Mouse (Mus musculus) spleen, adult 2 months (tissue): ENCODE data around the gene Pip5k1a. TPM values are rescaled to one million over a fixed set of nuclear protein-coding genes. Genes with fewer than 3 reads are reported as not detected.
A peak's percentile ranks its signal among the peaks of the same experiment; 100 is the strongest.

Source experiments
- DNase-seq, 2 experiments: peaks; one replicate each; pipeline versions ENCODE4 v3.0.0 to v3.0.0-alpha.2; 2012 to 2021; ENCODE audit warnings: low spot score in 2 of 2, low read depth in 1 of 2
- H3K27ac ChIP-seq: fragments of 200-500 bp; 2 replicates; pipeline ENCODE4 v1.5.1; 2012; ENCODE audit warnings: low read length, inconsistent platforms; ENCODE audit not compliant: insufficient read depth
- H3K27me3 ChIP-seq: fragments of 200-500 bp; 2 replicates; pipeline ENCODE4 v1.6.1; 2012; ENCODE audit warnings: mild to moderate bottlenecking, moderate library complexity, low read length, inconsistent platforms; ENCODE audit not compliant: control insufficient read depth, insufficient read depth
- H3K36me3 ChIP-seq: fragments of 200-500 bp; 2 replicates; pipeline ENCODE4 v1.6.1; 2012; ENCODE audit warnings: mild to moderate bottlenecking, low read length, inconsistent platforms; ENCODE audit not compliant: control insufficient read depth, insufficient read depth
- H3K4me1 ChIP-seq: fragments of 200-500 bp; 2 replicates; pipeline ENCODE4 v1.6.1; 2011; ENCODE audit warnings: inconsistent platforms; ENCODE audit not compliant: control insufficient read depth, insufficient read depth, insufficient read length
- H3K4me3 ChIP-seq: fragments of 200-500 bp; 2 replicates; pipeline ENCODE4 v1.5.1; 2011; ENCODE audit warnings: mild to moderate bottlenecking, inconsistent platforms; ENCODE audit not compliant: insufficient read depth, insufficient read length; ENCODE audit errors: extremely low read depth
- CTCF ChIP-seq: fragments of 200-500 bp; IDR thresholded peaks from 2 replicates; pipeline ENCODE4 v1.5.1; 2011; ENCODE audit warnings: mild to moderate bottlenecking, inconsistent platforms; ENCODE audit not compliant: insufficient read depth, insufficient read length, insufficient replicate concordance; ENCODE audit errors: extremely low read depth
- POLR2A ChIP-seq: fragments of 200-500 bp; IDR thresholded peaks from 2 replicates; pipeline ENCODE4 v1.6.1; 2011; ENCODE audit warnings: low read depth, low read length, inconsistent platforms
- WGBS: fragments of 180-500 bp; shearing (Covaris S2); methylation state at CpG from one replicate; pipeline ENCODE4 v1.1.7; 2018; 5-methylcytosine and 5-hydroxymethylcytosine counted together
- polyA plus RNA-seq: library from polyadenylated mRNA; depleted of rRNA; stranded (reverse); fragments of >200 nt; gene quantifications from 2 replicates; pipeline ENCODE4 v1.2.3, GENCODE M21; 2012

Gene Pip5k1a
- polyA plus RNA-seq, 1 experiment, result 14.1 TPM

- Histone ChIP-seq H3K4me3 (no peak overlapping the region), H3K36me3 (peaks cover 56% of the 10 kb centered on the region), H3K4me1 (no peaks in the 10 kb centered on the region), H3K27me3 (no peaks in the 10 kb centered on the region), H3K27ac (no peak overlapping the region)
- no peak for DNase-seq
- no peak for TF ChIP-seq CTCF
- no peak for TF ChIP-seq POLR2A
- WGBS, result 94% methylated on average over 4 of the region's 4 CpGs
Measured at GRCm38 (mm10) chr3:95063741-95064140, 43.0 kb downstream of the Pip5k1a start.

DNA sequence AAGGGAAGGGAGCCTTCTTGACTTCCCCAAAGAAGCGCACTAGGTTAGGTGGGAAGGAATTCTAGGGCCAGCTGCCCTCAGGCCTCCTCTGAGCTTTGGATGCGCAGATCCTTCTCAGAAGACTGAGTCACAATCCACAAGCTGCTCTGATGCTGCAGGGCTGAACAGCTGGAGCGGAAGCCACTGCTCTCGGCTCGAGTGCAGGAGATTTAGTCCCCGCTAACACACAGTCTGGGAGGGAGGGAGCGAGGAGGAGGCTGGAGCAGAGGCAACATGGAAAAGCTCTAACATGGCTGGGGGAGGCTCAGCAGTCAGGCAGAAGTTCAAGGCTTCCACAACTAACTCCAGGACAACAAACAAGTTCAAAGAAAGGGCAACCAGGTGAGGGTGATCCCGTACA is 48.7 kb downstream of the Pip5k1a start:
- Histone ChIP-seq H3K27me3 (no peaks in the 10 kb centered on the region), H3K4me1 (no peaks in the 10 kb centered on the region), H3K4me3 (no peak overlapping the region), H3K36me3 (peaks cover 27% of the 10 kb centered on the region), H3K27ac (no peak overlapping the region)
- WGBS, result 96% methylated on average over 8 of the region's 8 CpGs
- no peak for DNase-seq
- no peak for TF ChIP-seq POLR2A
- no peak for TF ChIP-seq CTCF

GRCm38 (mm10) chr3:95056275-95056674 is 50.5 kb downstream of the Pip5k1a start:
- no peaks in the 10 kb centered on the region for H3K27me3 ChIP-seq
- 81% methylated on average over 7 of the region's 7 CpGs for WGBS
- H3K4me3 ChIP-seq, result no peak overlapping the region
- DNase-seq, result no peak
- H3K4me1 ChIP-seq, result no peaks in the 10 kb centered on the region
- H3K36me3 ChIP-seq, result peaks cover 19% of the 10 kb centered on the region
- no peak for TF ChIP-seq POLR2A
- no peak for TF ChIP-seq CTCF
- no peak overlapping the region for H3K27ac ChIP-seq

- Histone ChIP-seq H3K4me1 (no peaks in the 10 kb centered on the region), H3K27ac (no peak overlapping the region), H3K36me3 (peaks cover 8% of the 10 kb centered on the region), H3K4me3 (no peak overlapping the region), H3K27me3 (no peaks in the 10 kb centered on the region)
- 52% methylated on average over 10 of the region's 10 CpGs for WGBS
- no peak for DNase-seq
- no peak for TF ChIP-seq CTCF
- TF ChIP-seq POLR2A, result no peak
Measured at GRCm38 (mm10) chr3:95054481-95055260, 52.1 kb downstream of the Pip5k1a start.

DNA sequence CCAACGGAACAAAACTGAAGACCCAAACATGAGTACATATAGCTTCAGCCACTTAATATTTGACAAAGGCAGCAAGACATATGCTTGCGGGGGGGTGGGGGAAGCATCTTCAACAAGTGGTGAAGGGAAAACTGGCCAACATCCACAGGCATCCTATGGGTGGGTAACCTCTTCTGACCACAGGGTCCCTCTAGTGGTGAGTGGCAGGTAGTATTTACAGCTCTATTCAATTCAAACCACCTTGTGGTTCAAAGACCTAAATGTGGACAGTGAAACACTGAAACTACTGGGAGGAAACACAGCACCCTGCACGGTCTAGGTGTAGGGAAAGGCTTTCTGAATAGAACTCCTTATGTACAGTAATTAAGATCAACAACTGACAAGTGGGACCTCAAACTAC is 53.0 kb downstream of the Pip5k1a start:
- no peak overlapping the region for H3K27ac ChIP-seq
- H3K27me3 ChIP-seq, result 0 out of 2 replicates have a peak, but pooled peaks cover 2% of the 10 kb centered on the region
- no peaks in the 10 kb centered on the region for H3K4me1 ChIP-seq
- WGBS, result 32% methylated on average over 3 of the region's 3 CpGs
- DNase-seq, result peak; percentile 31 to 47
- TF ChIP-seq POLR2A (no peak), CTCF (peak; percentile 42; the same call in 1 of the 2 replicates)
- H3K4me3 ChIP-seq, result no peak overlapping the region
- peaks cover under 1% of the 10 kb centered on the region for H3K36me3 ChIP-seq

DNA sequence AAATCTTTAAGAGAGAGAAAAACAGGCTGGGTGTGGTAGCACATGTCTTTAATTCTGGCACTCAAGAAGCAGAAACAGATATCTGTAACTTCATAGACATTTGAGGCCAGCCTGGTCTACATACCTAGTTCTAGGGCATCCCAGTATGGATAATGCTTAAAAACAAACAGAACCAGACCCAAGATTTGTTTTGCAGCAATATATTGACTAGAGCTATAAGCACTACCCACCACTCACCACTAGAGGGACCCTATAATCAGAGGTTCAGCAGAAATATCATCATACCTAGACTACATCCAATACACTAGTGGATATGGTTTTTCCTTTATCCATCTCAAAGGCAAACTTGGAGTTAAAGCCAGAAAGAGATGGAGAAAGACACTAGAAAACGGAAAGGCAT is 53.8 kb downstream of the Pip5k1a start:
- peak; percentile 45 to 51 for DNase-seq
- Histone ChIP-seq H3K27me3 (0 out of 2 replicates have a peak, but pooled peaks cover 2% of the 10 kb centered on the region), H3K27ac (no peak overlapping the region), H3K4me3 (no peak overlapping the region), H3K4me1 (no peaks in the 10 kb centered on the region), H3K36me3 (no peaks in the 10 kb centered on the region)
- 46% methylated on average over 1 of the region's 1 CpGs for WGBS
- no peak for TF ChIP-seq POLR2A
- TF ChIP-seq CTCF, result no peak

- no peak overlapping the region for H3K4me3 ChIP-seq
- H3K27ac ChIP-seq, result no peak overlapping the region; the same call in 1 of the 2 replicates
- 67% methylated on average over 3 of the region's 3 CpGs for WGBS
- no peak for DNase-seq
- H3K27me3 ChIP-seq, result 0 out of 2 replicates have a peak, but pooled peaks cover 2% of the 10 kb centered on the region
- no peaks in the 10 kb centered on the region for H3K36me3 ChIP-seq
- TF ChIP-seq POLR2A (no peak), CTCF (no peak)
- H3K4me1 ChIP-seq, result no peaks in the 10 kb centered on the region
Measured at GRCm38 (mm10) chr3:95047914-95048313, 58.8 kb downstream of the Pip5k1a start.
